Mouse (Mus musculus) midbrain, postnatal 0 days (tissue): ENCODE data around the gene Slc5a10. TPM values are rescaled to one million over a fixed set of nuclear protein-coding genes. Genes with fewer than 3 reads are reported as not detected.

Experiments
- ATAC-seq: fragments of 200-750 bp; cut with Nextera tagmentation; 2 replicates; pipeline ENCODE4 v1.8.0; 2017; ENCODE audit warnings: moderate number of reproducible peaks, mild to moderate bottlenecking, moderate TSS enrichment, moderate library complexity; ENCODE audit not compliant: low FRiP score
- DNase-seq: peaks from one replicate; pipeline ENCODE4 v3.0.0-alpha.2; 2015; ENCODE audit warnings: low spot score
- H3K27ac ChIP-seq: fragments of 300-500 bp; sonication (generic); 2 replicates; pipeline ENCODE4 v1.5.1; 2014; ENCODE audit warnings: low read depth, mild to moderate bottlenecking, low read length, mixed read lengths
- H3K27me3 ChIP-seq: fragments of 300-500 bp; sonication (generic); 2 replicates; pipeline ENCODE4 v1.6.1; 2014; ENCODE audit warnings: low read length, control low read depth, mixed read lengths; ENCODE audit not compliant: insufficient read depth
- H3K36me3 ChIP-seq: fragments of 300-500 bp; sonication (generic); 2 replicates; pipeline ENCODE4 v1.6.1; 2014; ENCODE audit warnings: low read length, control low read depth, mixed read lengths; ENCODE audit not compliant: insufficient read depth
- H3K4me1 ChIP-seq: fragments of 300-500 bp; sonication (generic); 2 replicates; pipeline ENCODE4 v1.6.1; 2014; ENCODE audit warnings: mild to moderate bottlenecking, control low read depth, antibody characterized with exemption, low read length, mixed read lengths; ENCODE audit not compliant: insufficient read depth
- H3K4me2 ChIP-seq: fragments of 300-500 bp; sonication (generic); 2 replicates; pipeline ENCODE4 v1.6.1; 2014; ENCODE audit warnings: low read depth, mild to moderate bottlenecking, low read length, mixed read lengths; ENCODE audit not compliant: poor library complexity, severe bottlenecking
- H3K4me3 ChIP-seq: fragments of 300-500 bp; sonication (generic); 2 replicates; pipeline ENCODE4 v1.5.1; 2014; ENCODE audit warnings: low read depth, mild to moderate bottlenecking, low read length, moderate library complexity
- H3K9ac ChIP-seq: fragments of 300-500 bp; sonication (generic); replicated peaks from 2 replicates; pipeline ENCODE4 v1.6.1; 2014; ENCODE audit warnings: mild to moderate bottlenecking, low read length, moderate library complexity, mixed read lengths; ENCODE audit not compliant: poor library complexity, severe bottlenecking
- H3K9me3 ChIP-seq: fragments of 300-500 bp; sonication (generic); 2 replicates; pipeline ENCODE4 v1.6.1; 2016; ENCODE audit warnings: low read length, control low read depth
- CTCF ChIP-seq: IDR thresholded peaks from 2 replicates; pipeline ENCODE4 v1.5.1; 2016; ENCODE audit warnings: antibody characterized with exemption, mild to moderate bottlenecking
- WGBS: fragments of 180-500 bp; shearing (Covaris S2); extraction: QIAGEN DNeasy Blood & Tissue Kit; methylation state at CpG from one replicate; pipeline ENCODE4 v1.1.7; 2014; 5-methylcytosine and 5-hydroxymethylcytosine counted together
- polyA plus RNA-seq: library from polyadenylated mRNA; unstranded; fragments of >200 nt; fragmentation: Nextera tagmentation; extraction: Ambion mirVana; gene quantifications from 2 replicates; pipeline ENCODE4 v1.2.1, GENCODE M21; 2015
- total RNA-seq: library from RNA; depleted of rRNA; stranded (reverse); fragments of >200 nt; gene quantifications from 2 replicates; pipeline ENCODE4 v1.2.3, GENCODE M21; 2014

Gene Slc5a10
- total and polyA plus RNA-seq, 2 experiments from 2014 or later: 0.19 TPM; not detected in 1

DNA sequence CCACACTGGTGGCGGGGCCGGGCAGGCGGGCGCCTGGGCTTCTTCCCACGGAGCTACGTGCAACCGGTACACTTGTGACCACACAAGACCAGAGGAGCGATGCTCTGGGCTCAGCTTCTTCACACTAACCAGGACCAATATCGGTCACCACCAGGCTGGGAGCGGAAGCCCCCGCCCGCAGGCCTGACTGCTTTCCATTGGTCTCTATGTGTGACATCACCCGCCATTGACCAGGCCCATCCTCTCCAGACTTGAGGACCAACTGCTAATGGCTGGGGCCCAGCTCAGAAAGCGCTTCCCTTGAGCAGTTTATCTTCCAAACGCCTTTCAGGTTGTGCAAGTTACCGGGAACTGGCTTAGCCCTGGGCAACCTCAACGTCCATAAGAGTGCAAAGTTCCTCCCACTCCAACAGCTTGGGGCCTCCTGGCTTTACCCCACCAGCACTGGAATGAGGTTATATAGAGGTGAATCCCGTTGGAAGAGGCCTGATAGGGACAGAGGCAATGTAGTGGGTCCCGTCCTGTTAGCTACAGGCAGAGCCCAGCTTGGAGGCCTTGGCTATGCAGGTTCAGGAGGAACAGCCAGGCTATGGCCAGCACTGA lies 48.7 kb downstream of the Slc5a10 start:
- Histone ChIP-seq H3K9ac (no peak overlapping the region), H3K4me2 (no peak overlapping the region), H3K4me1 (0 out of 2 replicates have a peak, but pooled peaks cover 5% of the 10 kb centered on the region), H3K9me3 (no peaks in the 10 kb centered on the region), H3K4me3 (no peak overlapping the region), H3K27ac (no peak overlapping the region), H3K27me3 (no peaks in the 10 kb centered on the region), H3K36me3 (no peaks in the 10 kb centered on the region)
- no peak for ATAC-seq
- DNase-seq: no peak
- 77% methylated on average over 19 of the region's 19 CpGs for WGBS
- TF ChIP-seq CTCF: no peak

DNA sequence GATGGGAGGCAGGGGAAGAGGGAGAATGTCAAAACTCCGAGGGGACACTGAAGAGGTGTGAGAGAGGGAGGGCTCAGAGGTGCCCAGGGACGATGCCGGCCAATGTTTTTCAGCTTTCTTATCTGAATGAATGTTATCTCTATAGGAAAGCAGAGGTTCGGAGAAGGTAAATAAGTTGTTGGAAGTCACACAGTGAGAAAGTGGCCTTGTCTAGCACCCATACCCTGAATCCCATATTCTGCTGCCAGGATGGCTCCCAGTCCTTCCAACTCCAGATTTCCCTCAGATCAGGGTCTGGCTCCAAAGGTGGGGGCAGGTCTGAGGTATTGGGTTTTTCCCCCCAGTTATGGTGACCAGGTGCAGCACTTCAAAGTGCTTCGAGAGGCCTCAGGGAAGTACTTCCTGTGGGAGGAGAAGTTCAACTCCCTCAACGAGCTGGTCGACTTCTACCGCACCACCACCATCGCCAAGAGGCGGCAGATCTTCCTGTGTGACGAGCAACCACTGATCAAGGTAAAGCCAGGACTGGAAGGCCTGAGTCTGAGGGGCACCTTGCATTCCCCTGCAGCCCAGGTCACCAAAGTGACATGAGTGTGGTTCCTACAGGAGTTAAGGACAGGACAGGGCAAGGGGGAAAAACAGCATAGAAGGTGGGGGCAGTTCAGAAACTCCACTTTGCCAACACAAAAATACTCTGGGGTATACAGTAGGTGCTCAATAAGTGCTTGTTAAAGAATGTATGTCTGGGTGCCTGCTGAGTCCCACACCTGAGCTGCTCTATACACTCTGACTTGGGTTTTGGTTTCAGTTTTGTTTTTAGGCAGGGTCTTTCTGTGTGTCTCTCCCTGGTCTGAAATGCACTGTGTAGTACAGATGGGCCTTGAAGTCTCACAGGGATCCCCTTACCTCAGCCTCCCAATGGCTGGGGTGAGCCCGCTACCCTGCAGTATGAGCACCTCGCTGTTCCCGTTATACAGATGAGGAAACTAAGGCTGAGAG lies 50.8 kb downstream of the Slc5a10 start:
- H3K9ac ChIP-seq: no peak overlapping the region
- no peak for DNase-seq

DNA sequence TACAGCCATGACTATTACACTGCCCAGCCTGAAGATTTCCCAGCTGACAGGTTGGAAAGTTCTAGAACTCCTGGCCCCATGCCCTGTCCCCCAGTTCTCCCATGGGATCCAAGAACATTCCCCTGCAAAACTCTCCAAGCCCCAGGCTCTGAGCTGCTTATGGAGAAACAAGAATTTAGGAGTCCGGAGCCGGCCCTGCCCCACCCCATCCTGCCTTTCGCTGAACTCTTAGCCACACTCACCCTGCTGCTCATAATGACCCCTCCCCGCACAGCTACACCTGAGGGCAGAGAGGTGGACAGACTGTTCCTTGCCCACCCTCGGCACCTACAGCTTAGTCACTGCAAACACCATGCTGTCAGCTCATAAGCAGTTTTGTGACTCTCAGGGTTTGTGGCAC lies 52.8 kb downstream of the Slc5a10 start:
- no peak for DNase-seq
- no peak overlapping the region for H3K9ac ChIP-seq
- TF ChIP-seq CTCF: no peak
- H3K4me3 ChIP-seq: no peak overlapping the region
- no peaks in the 10 kb centered on the region for H3K27me3 ChIP-seq
- H3K9me3 ChIP-seq: no peaks in the 10 kb centered on the region
- H3K36me3 ChIP-seq: no peaks in the 10 kb centered on the region
- 81% methylated on average over 5 of the region's 5 CpGs for WGBS
- H3K27ac ChIP-seq: no peak overlapping the region
- H3K4me1 ChIP-seq: no peaks in the 10 kb centered on the region
- ATAC-seq: no peak
- H3K4me2 ChIP-seq: no peak overlapping the region

More for the DNA sequence above, 50.8 kb downstream of the Slc5a10 start:
- Histone ChIP-seq H3K27me3 (no peaks in the 10 kb centered on the region), H3K4me2 (no peak overlapping the region), H3K4me3 (no peak overlapping the region), H3K4me1 (0 out of 2 replicates have a peak, but pooled peaks cover under 1% of the 10 kb centered on the region), H3K36me3 (no peaks in the 10 kb centered on the region), H3K27ac (no peak overlapping the region), H3K9me3 (no peaks in the 10 kb centered on the region)
- no peak for TF ChIP-seq CTCF
- no peak for ATAC-seq
- 87% methylated on average over 14 of the region's 14 CpGs for WGBS

DNA sequence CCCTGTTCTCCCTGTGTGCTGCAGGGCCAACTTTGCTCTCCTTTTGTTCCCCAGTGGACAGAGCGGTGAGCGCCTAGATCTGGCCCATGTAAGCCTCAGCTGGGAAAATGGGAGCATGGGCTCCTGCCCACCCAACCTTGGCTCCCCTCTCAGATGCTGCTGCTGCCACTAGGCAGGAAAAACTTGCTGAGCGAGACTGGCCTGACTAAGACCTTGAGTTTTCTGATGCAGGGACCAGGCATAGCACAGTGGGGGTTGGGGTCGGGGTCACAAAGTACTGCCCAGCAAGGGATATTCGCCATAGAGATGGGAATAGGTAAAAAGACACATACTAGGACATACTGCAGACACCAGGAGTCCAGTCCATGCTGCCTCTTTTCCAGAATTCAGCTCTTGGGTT lies 53.4 kb downstream of the Slc5a10 start:
- Histone ChIP-seq H3K9ac (no peak overlapping the region), H3K4me2 (no peak overlapping the region), H3K27ac (no peak overlapping the region), H3K4me3 (no peak overlapping the region), H3K36me3 (no peaks in the 10 kb centered on the region), H3K4me1 (no peaks in the 10 kb centered on the region), H3K27me3 (no peaks in the 10 kb centered on the region), H3K9me3 (no peaks in the 10 kb centered on the region)
- DNase-seq (no peak), ATAC-seq (no peak)
- WGBS: 84% methylated on average over 5 of the region's 5 CpGs
- TF ChIP-seq CTCF: no peak

DNA sequence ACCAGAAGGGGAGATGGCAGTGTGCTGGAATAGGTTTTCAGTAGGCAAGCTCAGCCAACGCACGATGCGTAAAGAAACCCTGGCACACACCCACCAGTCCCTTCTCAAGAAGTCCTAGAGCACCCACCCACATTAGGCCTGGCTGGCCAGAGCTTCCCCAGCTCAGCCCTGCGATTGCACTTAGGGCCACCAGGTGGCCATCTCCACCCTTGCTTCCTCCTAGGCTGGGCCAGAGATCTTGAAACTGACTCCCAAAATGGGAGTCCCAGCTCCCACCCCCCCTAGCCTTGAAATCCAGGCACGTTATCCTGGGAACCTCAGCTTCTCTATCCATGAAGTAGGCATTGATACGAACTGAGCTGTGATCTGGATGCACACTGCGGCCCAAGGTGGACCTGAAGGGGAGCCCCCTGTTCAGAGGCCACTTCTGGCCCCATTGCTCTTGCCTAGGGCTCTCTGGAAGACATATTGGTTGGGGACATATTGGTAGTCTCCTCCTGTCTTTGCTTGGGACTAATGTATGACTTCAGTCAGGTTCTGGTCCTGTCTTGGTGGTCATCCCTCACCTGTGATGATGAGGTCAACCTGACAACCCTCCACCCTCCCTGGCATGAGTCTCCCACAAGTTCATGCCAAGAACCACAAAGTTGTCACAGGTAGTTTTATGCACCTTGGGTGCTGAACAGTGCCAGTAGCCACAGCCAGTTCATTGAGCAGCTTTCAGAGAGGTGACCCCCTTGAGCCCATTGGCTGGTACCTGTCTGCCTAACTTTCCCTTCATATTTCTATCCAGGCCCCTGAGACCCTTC lies 54.4 kb downstream of the Slc5a10 start:
- Histone ChIP-seq H3K9ac (no peak overlapping the region), H3K36me3 (no peaks in the 10 kb centered on the region), H3K4me3 (no peak overlapping the region), H3K9me3 (no peaks in the 10 kb centered on the region), H3K27ac (no peak overlapping the region), H3K4me2 (no peak overlapping the region), H3K27me3 (no peaks in the 10 kb centered on the region), H3K4me1 (no peaks in the 10 kb centered on the region)
- ATAC-seq (no peak), DNase-seq (peak; percentile 59)
- peak; percentile 74 for TF ChIP-seq CTCF
- WGBS: 42% methylated on average over 7 of the region's 7 CpGs
